Mouse (Mus musculus): ENCODE data around the gene Gm49336. TPM values are rescaled to one million over a fixed set of nuclear protein-coding genes. Genes with fewer than 3 reads are reported as not detected.

Gene Gm49336
- total RNA-seq, 2 experiments from 2014 or later: 70.3 to 75.6 TPM

DNA sequence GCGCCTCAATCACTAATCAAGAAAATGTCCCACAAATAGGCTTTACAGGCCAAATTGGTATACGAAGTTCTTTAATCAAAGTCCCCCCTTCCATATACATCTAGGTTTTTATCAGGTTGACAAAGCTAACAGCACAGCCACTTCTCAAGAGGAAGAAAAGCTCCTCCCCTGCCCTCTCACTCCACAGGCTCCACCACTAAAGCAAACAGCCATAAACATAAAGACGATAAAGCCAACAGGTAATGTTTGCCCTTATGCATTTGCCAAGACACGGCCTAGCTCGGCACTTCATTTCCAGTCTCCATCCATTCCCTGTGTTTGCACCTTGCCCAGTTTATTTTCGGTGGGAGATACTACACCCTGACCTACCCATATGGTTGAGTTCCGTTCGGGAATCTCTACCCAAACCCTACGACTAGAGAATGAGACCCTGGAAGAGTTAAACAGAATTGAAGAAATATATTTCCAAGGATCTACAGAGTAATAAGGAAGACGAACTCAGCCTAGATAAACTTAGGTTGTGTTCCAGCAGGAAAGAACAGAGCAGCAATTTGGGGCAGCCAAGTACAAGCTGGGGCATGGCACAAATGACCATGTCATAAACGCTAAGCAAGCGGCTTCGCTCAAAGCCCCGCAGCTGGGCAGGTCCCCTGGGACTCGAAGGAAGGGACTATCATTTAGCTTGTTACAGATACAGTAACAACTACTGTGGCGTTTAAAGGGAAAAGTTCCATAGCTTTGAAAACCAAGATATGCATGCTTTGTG, 80.3 kb downstream of the Gm49336 start:
- no peak for DNase-seq (ENCODE audit: low spot score in 2 of 2)

DNA sequence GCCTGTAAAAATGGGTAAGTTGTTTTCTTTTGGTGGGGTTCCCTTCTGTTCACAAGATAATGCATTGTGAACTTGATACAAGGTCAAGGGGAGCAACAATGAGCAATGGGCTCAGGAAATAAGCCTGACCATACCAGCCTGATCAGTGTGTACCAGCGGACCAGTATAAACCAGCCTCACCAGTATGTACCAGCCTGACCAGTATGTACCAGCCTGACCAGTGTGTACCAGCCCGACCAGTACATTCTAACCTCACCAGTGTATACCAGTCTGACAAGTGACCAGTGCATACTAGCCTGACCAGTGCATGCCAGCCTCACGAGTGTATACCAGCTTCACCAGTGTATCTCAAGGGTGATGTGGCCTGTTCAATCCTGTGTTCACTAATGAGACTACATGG, 87.9 kb downstream of the Gm49336 start:
- no peak for DNase-seq (ENCODE audit: low spot score in 2 of 2)

Small RNAs within 50 kb of the gene (microRNA-seq; reads per million reads assigned to microRNA genes)
- gene Mir719: 0 reads per million in 2 experiments

Other genes with a start within 250 kb of the Gm49336 start
- gene Atp8a2, start 54.3 kb downstream of the Gm49336 start, total RNA-seq (2021): 10 to 100 TPM; 63.7 to 65.5 TPM
- gene Nupl1, start 76 bp downstream of the Gm49336 start, total RNA-seq (2021): not detected
- gene Mtmr6, start 13.7 kb upstream of the Gm49336 start, total RNA-seq (2021): 100 to 1,000 TPM; 119 TPM
- gene Amer2, start 121.8 kb upstream of the Gm49336 start, total RNA-seq (2021): 10 to 100 TPM; 42.4 to 44.1 TPM

All from left cerebral cortex, adult 18-20 months (tissue).